Mouse (Mus musculus): ENCODE measurements around the gene Zdhhc22.

- TF ChIP-seq POLR2A (IDR thresholded peaks at IDR 0.05; ENCODE audit: insufficient read depth, low read length) (no peak), CTCF (IDR thresholded peaks at IDR 0.05; ENCODE audit: low read depth, low read length) (no peak), EP300 (IDR thresholded peaks at IDR 0.05; ENCODE audit: insufficient read depth, low read depth, low read length) (no peak)
Observed at GRCm38 (mm10) chr12:87000151-87000839, 10.1 kb upstream of the Zdhhc22 start.
